Mouse (Mus musculus) telencephalon, adult 2 months (tissue): Measurements from ENCODE around the gene Tmem183a.

Source experiments
- DNase-seq: peaks from one replicate; pipeline ENCODE4 v3.0.0-alpha.2; 2011; ENCODE audit warnings: low read depth, low spot score

Tmem183a gene

DNA sequence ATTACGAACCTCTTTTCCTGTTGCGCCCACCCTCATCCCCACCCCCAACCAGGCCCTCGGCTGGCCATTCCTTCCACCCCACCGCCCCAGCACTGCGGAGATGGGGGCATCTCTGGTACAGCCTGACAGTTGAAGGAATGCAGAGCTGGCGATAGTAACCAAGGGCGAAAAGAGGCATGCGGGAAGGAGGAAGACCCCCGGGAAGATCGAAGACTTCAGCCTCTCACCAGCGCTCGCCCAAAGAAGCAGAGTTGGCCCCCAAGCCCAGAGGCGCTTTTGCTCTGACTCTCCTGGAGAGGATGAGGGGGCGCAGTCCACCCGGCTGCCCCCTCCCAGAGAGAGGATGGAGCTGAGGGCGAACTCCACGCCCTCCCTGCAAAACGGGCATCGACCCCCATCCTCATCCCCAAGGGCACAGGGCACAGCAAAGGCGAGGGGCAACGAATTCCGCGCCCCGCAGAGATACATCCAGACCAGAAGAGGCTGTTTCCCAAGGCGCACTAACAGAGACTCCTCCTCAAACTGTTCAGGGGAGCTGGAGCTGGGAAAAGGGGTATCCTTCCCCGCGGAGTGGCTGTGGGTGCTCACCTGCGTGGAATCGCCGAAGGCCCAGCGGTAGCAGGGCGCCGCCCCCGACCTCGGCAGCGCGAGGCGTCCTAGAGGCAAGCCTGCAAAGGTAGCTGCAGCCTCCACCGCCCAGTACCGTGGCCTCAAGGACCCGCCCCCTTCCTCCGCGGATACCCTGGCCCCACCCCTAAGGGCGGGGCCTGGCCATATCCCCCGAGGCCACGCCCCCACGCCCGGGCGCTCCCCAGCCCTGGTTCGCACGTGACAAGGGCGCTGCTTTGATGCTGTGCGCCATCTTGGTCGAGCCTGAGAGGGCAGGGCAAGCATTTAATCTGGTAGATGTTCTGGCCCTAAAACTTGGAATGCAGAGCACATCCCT is 17.5 kb downstream of the Tmem183a start:
- DNase-seq, result peak; percentile 74

DNA sequence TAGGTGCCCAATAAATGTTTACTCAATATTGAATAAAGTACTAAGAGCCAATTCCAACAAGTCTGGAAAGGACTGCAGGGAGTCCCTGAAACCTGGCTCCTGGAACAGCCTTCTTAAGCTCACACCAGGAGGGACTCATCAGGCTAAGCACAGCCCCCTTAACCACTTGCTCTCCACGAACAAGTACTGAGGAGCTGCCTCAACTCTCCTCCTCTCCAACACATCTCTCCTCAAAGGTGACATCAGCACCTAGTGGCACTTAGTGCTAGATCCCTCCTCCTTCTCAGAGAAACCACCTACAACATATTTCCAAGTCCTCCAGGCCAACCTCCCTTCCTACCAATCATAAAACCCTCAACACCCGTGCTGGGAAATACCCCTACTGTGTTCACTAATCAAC is 18.2 kb downstream of the Tmem183a start:
- DNase-seq, result no peak

DNA sequence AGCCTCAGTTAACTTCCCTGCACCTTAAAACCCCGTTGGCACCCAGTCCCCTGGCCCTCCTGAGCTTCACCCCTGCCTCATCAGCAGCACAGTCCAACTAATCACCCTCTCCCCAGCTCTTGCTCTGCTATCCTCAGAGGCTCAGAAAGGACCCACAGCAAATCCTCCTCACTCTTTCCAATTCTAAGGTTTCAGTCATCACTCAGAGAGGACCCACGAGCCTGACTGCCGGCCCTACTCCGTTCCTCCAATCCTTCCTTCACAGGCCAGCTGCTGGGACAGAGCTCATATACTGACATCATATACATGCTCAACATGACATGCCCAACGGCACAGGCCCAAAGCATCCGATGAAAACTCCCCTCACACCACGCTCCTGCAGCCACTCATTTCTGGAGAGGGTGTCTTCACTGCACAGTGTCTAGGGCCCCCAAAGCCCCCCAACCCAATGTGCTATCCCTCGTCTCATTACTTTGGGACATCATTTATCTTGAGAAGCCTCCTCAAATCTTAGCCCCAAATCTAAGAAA is 18.9 kb downstream of the Tmem183a start:
- no peak for DNase-seq

DNA sequence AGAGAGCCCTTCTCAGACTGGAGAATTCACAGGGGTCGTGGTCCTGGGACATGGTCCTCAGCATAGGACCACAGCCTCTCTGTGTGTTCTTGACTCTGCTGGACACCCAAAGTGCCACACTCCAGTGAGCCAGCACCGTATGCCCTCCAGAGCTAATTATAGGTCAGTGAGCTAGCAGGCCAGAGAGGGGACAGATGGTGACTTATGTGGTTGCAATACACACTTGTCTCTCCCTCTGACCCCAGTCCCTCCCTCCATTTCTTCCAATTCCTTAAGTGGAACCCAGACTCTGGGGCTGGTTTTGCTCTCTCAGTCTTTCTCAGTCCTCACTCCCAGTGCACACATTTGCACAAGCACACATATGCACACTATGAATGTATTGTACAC is 19.5 kb downstream of the Tmem183a start:
- DNase-seq, result no peak

DNA sequence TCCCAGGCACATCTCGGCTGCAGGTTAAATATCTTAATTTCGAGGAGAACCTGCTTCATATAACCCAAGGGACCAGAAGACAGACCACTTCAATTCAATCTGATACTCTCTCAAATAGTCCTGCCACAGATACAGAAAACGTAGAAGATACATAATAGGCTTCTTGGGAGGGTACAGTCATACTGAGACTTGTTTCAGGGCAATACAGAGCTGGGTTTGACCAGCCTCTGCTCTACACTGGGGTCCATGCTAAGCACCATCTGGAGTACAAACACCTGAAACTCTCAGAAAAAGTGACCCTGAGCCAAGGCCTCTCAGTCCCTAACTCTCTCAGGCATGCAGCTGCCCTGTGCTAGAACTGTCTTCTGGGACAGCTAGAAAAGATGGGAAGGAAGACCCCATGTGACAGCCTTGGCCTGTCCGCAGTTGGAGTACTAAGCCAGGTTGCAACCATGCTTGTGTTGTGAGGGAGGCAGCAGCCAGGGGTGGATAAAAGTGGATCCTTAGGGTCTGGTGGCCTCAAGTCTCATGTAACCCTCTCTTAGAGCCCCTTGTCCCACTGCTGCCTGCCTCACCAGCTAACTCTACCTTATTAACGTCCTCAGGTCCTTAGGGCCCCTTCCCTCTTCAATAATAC is 20.0 kb downstream of the Tmem183a start:
- no peak for DNase-seq

DNA sequence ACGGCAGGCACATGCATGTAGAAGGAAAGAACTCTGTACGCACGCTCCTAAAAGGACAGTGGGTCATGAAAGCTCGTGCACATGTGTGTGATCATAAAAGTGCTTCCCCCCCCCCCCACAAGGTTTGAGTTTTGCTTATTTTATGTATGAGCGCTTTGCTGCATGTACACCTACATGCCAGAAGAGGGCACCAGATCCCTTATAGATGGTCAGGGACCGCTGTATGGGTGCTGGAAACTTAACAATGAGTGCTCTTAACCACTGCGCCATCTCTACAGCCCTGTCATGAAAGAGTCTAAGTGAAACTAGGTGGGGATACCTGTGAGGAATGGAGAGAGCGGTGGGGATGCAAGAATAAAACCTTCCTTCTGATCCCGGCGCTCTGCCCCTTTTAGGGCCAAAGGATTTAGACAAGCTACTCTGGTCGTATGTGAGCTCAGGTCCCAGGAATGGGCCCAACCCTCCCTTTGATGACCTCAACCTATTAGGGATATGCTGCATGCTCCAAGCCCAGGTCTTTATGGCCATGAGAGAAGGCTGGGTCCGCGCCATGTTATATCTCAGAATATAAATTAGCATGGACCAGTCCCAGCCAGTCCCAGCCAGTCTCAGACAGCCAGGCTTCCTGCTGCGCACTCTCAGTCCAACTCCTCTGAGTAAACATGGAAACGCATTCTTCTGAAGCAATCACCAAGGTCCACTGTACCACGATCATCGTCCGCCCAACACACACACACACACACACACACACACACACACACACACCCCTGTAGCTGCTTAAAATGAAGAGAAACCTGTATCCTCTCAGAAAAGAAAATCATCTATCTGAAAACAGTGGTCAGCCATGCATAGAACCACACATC is 21.8 kb downstream of the Tmem183a start:
- no peak for DNase-seq

DNA sequence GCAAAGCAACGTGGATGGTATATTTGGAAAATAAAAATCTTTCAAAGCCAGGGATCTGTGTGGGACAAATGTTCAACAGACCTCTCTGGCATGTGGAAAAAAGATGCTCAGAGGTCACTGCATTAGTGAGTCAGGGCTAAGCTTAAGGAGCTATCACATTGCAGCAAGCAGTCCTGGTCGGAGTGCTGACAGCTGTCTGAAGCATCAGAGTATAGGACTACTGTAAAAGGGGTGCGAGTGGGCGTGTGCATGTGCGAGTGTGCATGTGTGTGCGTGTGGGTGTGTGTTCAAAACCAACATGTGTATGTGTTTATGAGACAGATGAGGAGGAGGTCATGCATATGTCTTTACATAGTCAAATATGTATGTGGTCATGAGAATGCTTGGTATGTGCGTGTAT is 22.6 kb downstream of the Tmem183a start:
- no peak for DNase-seq

DNA sequence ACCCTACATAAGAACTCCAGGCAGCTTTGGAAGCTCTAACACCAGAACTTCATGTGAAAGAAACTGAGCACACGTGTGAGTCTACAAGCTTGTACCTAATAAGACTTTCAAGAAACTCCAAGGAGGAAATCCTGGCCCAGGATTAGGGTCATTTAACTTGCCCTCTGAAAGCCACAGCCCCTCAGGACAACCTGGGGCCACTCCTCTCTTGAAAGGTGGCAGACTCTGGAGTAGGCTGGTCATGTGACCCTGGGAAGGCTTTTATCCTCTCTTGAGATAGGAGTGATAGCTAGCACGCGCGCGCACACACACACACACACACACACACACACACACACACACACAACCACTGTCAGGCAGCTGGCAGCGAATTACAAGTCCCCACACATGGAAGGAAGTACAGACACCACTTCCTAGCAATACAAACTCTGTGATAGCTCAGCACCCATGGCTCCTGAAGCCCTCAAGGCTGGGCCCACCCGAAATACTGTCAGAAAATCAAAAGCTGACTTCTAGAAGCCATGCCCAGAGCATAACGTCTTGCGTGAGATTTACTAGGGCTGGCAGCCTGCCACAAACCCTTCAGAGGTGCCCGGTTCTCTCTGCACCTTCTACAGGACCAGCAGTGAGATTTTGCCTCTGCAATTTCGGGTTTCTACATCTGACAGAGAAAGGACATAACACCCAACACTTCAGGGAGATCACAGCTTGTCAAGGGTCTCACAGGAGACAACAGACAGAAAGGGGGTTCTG is 24.6 kb downstream of the Tmem183a start:
- DNase-seq, result no peak

DNA sequence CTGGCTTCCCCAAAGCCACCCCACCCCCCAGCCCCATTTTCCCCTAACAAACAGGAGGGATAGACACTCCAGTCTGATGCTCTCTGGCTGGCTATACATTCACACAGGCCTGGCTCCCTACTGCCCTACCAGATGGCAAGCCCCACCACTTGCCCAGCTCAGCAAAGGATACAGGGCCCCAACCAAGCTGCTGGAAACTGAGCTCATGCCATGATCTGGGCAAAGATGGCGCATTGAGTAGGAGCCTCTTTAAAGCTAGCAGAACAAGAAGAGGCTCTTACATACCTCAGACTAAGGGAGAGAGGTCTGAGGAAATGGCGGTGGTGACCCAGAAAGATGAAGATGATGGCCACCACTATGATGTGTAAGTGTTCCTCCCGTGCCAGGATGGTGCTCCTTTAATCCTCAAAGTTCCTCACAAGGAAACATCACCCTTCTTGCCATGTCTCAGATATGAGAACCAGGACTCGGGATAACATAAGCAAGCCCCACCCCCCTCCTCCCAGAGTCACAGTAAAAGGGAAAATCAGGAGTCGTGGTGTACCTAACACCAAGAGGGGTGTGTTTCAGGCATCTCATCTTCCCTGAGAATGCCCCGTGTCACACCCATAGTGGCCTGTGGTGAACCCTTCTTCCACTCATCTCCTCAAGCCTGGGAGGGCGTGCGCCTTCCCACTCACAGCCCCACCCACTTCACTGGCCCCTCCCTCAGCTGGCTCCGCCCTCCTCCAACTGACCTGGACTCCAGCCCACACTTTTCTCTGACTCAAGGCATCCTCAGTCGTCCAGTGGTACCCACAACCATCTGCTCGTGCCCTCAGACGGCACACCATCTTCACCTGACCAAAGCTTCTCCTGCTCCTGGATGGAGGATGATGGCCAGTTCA is 25.6 kb downstream of the Tmem183a start:
- DNase-seq, result no peak

DNA sequence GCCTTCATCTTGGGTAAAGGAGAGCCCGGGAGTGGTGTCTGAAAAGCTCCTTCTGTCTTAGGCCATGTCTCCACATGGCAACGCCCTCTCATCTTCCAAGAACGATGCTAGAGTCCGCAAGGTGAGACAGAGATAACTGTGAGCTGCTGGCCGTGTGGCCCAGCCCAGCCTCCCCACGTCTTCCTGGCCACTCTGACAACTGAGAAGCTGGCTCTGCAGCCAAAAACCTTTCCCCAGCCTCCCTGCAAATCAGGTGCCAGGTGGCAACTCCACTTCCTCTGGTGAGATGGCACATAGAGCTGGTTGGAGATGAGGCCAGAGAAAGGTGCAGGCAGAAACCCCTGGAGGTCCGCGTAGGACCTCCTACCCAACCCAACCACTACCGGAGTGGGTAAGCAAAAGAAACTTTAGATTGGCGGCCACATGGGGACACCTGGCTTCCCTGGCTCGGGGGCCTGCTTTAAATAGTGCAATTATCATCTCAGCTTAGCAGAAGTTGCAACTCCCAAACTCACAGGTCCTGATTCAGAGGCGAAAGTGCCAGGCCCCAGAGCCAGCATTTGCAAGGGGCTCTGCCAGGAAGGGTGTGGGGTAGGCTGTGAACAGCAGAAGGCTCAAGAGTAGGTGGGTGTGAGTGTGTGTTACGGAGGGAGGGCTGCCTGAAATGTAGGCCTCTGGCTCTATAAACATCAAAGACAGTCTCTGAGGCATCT is 26.4 kb downstream of the Tmem183a start:
- DNase-seq, result peak; percentile 85

DNA sequence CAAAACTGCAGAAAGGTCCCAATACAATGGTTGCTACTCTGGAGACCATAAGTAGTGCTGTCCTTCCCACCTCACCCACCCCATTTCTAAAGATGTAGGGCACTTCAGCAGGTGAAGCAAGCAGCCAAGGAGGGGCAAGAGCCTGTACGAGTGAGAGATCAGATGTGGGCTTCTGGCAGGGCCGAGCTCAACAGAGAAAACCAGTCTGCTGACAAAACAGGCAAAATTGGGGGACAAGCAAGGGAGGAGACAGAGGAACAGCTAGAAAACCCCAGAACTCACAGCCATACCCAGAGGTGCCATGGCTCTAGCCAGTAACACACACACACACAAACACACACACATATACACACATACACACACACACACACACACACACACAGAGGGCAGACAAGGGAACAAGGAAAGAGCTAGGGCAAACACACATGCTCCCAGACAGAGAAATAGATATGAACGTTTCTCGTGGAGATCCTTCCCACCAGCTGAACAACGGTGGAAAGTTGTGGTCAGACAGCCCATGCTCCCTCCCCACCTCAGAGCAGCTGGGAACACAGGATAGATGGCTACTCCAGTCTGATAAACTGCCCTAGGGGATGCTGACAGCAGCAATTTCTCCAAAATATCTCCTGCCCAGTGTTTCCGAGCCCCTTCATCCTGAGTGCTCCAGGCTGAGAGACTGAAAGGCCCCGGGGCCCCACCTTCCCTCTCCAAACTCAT is 27.5 kb downstream of the Tmem183a start:
- no peak for DNase-seq

DNA sequence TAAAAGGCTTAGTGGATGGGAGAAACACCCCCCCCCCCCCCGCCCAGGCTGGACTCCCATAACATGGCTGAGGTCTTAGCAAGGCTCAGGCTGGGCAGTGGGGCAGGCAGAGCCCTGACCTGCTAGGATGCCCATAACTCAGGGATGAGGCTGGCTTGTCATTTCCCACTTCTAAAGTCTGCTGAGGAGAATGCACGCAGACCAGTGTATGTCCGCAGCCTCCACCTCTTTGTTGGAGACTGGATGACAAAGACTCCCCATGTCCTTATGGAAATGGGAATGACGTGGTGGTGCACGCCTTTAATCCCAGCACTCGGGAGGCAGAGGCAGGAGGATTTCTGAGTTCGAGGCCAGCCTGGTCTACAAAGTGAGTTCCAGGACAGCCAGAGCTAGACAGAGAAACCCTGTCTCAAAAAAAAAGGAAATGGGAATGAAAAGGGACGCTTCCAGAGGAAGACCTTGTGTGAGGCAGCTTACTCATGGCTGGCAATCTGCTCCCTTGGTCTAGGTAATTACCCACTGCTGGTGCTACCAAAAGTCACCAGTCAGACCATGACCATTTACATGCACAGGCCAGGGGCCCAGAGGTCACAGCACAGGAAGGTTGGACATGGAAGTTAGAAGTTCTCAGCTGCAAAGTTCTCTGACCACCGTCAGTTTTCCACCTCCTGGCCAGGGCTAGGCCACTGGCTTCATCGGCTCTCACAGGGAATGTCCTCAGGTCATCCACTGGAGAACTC is 28.2 kb downstream of the Tmem183a start:
- no peak for DNase-seq

DNA sequence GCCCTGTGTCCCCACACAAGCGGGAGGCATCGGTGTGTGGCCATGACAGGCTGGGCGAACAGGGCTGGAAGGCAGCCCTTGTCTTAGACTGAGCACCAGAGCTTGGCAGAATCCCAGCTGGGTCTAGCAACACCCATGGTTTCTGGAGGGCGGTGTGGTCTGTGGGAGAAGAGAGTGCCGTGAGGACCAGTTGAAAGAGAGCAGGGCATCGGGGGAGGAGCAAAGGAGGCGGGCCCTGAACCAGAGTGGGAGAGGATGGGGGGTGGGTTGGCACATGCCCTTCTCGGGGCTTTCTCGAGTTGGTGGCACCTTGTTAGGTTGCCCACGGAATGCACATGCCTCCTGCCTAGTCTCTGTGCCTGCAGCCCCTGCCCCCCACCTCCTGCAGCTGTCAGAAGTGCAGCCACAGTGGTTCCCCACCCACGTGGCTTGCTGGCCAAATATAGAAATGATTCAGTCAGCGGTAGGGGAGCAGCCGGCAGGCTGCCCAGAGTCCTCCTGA is 29.0 kb downstream of the Tmem183a start, which contains the start of gene Ppfia4:
TSS of gene Ppfia4 (minus strand) at position 159 of the 502 bp plus-strand sequence.
- DNase-seq, result peak; percentile 82

DNA sequence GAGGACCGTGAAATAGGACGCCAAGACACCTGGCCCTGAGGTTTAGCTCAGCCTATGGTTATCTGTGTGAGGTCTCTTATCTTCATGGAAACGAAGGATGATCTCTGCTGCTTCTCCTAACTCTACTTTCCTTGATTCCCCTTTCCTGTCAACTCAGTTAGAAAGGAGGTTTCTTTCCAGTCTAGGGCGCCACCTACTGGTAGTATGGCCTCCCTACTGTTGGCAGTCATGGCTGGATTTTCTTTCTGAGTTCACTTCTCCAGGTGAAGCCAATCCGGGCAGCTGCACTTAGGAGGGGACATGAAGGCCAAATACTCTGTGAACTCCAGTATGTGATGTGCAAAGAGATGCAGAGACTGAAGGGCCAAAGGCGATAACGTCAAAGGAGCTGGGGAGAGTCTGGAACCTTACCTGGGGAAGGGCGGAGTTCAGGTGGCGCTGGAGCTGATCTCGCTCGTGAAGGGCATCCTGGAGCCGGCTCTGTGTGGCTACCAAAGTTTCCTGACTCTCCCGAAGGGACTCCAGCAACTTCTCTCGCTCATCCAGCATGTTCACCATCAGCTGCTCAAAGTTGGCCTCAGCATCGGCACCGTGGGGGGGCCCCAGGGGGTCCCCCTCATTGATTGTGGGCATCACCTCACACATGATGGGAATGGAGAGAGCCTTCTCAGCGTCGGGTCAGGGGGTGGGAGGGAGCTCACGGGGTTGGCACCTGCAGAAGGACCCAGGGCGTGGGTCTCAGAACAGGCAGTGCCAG is 29.7 kb downstream of the Tmem183a start:
- DNase-seq, result peak; percentile 47

DNA sequence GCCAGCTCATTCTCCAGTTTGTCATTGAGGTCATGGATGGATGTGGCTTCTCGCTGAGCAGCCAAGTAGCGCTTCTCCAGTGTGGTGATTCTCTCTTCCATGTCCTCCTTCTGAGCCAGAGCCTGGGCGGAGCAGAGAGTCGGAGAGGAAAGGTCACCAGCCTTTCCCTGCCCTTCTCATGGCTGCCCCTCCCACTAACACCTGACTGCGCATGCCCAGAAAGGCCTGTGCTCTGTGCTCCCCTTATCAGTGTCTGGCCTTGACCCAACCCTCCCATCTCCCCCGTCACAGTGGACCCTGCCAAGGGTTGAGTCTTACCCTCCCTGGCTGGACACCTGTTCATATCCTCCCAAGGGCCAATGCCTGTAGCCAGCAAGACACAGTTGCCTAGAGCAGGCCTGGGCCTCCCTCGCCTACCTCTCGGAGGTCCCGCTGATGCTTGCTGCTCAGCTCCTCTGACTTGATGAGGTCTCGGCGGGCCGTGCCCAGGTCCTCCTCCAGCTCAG is 34.9 kb downstream of the Tmem183a start:
- no peak for DNase-seq

DNA sequence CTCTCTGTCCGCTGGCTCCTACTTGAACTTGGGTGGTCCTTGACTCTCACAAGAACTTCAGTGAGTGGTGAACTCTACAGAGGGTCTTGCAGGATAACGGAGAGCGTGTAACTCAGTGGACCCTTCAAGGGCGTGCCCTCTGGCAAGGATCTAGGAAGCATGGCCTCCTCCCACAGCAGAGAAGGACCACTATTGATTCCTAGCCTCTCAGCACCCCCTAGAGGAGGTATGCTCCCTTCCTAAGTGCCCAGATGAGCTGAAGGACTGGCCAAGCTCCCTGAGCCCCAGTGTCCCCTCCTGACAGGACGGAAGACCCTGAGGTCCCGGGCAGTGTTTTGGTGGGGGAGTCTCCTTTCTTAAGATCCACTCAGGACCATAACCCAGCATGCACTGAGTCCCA is 39.2 kb downstream of the Tmem183a start:
- DNase-seq, result no peak
